10 mouse cellular contexts compared by ENCODE assay signal in the genomic region with DNA sequence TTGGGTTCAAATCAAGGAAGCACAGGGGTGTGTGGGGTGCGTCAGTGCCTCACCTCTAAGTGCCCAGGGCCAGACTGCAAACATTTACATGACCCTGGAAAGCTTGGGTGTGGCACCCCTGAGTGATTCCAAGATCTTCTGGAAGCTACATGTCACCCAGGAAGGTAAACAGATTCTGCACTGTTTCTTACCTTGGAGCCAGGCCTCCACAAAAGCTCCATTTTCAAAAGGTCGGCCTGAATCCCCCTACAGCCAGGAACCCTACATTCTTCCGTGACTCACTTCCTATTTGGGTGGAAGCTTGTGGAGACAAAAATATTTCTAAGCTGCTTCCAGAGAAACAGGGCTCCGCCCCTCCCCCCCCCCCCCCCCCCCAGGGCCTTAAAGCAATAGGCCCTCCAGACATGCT. TPM values are rescaled to one million over a fixed set of nuclear protein-coding genes. Genes with fewer than 3 reads are reported as not detected.
DNase-seq lines count a peak whose midpoint lies in the region; ATAC-seq and TF ChIP-seq lines count a peak whose summit lies in the region.
"Had no signal": no experiment of that assay in that cellular context is flagged by ENCODE, and none has a peak within 500 bp of the region (broad histone marks: within the 10 kb centered on the region; RNA-seq: fewer than 3 reads in every experiment).

No protein-coding gene starts in this region.

- WGBS in forebrain, postnatal 0 days: 70% methylated on average over 4 of the region's 4 CpGs
- WGBS in forebrain, embryonic 15.5 days: 72% methylated on average over 4 of the region's 4 CpGs
- WGBS in heart, embryonic 10.5 days: 26% methylated on average over 4 of the region's 4 CpGs
- WGBS in midbrain, embryonic 16.5 days: 65% methylated on average over 4 of the region's 4 CpGs

- H3K36me3 ChIP-seq in forebrain, postnatal 0 days (ENCODE audit: insufficient read depth): peaks cover 15% of the 10 kb centered on the region
- peaks cover 10% of the 10 kb centered on the region for H3K36me3 ChIP-seq in forebrain, embryonic 15.5 days
- peaks cover 22% of the 10 kb centered on the region for H3K36me3 ChIP-seq in heart, embryonic 10.5 days
- peaks cover 7% of the 10 kb centered on the region for H3K36me3 ChIP-seq in midbrain, embryonic 16.5 days (ENCODE audit: control insufficient read depth, insufficient read depth, low read length)

- TF ChIP-seq CTCF in forebrain, postnatal 0 days (IDR thresholded peaks at IDR 0.05; ENCODE audit: low read depth): no peak

- H3K4me2 ChIP-seq in forebrain, postnatal 0 days (ENCODE audit: low read depth): no peak overlapping the region
- H3K4me2 ChIP-seq in forebrain, embryonic 15.5 days (replicated peaks): no peak overlapping the region
- H3K4me2 ChIP-seq in midbrain, embryonic 16.5 days (ENCODE audit: low read length): no peak overlapping the region
- H3K4me2 ChIP-seq: liver, embryonic 13.5 days had no signal

- H3K4me3 ChIP-seq in forebrain, postnatal 0 days (ENCODE audit: low read depth, low read length): no peak overlapping the region
- H3K4me3 ChIP-seq in forebrain, embryonic 15.5 days: no peak overlapping the region
- no peak overlapping the region for H3K4me3 ChIP-seq in heart, embryonic 10.5 days
- no peak overlapping the region for H3K4me3 ChIP-seq in midbrain, embryonic 16.5 days (ENCODE audit: low read depth, low read length)
- H3K4me3 ChIP-seq: liver, embryonic 13.5 days had no signal

- no peaks in the 10 kb centered on the region for H3K27me3 ChIP-seq in forebrain, postnatal 0 days (ENCODE audit: insufficient read depth, low read length)
- H3K27me3 ChIP-seq in forebrain, embryonic 15.5 days: no peaks in the 10 kb centered on the region
- no peaks in the 10 kb centered on the region for H3K27me3 ChIP-seq in heart, embryonic 10.5 days (ENCODE audit: insufficient read depth, poor library complexity, severe bottlenecking)
- no peaks in the 10 kb centered on the region for H3K27me3 ChIP-seq in midbrain, embryonic 16.5 days (ENCODE audit: control insufficient read depth, insufficient read depth, low read depth, low read length)
- H3K27me3 ChIP-seq: liver, embryonic 13.5 days had no signal

- DNase-seq in forebrain, postnatal 0 days: no peak
- peak; percentile 45 for DNase-seq in Muller cell, postnatal 12 days (ENCODE audit: inconsistent ontology term)
- peak; percentile 53 for DNase-seq in heart, embryonic 10.5 days (ENCODE audit: low spot score)
- peak; percentile 48 to 67 for DNase-seq in lung, adult 18-20 months
- DNase-seq in T-cell, adult 2 months (ENCODE audit: low spot score): no peak
- no peak for DNase-seq in right cerebral cortex, postnatal 4 days
- DNase-seq: liver, embryonic 13.5 days; thymus, adult 2 months had no signal

- ATAC-seq in forebrain, postnatal 0 days: no peak
- ATAC-seq in forebrain, embryonic 15.5 days (replicated peaks): no peak
- no peak for ATAC-seq in midbrain, embryonic 16.5 days

- no peaks in the 10 kb centered on the region for H3K9me3 ChIP-seq in forebrain, postnatal 0 days (ENCODE audit: low read length)
- no peaks in the 10 kb centered on the region for H3K9me3 ChIP-seq in forebrain, embryonic 15.5 days
- H3K9me3 ChIP-seq in heart, embryonic 10.5 days: no peaks in the 10 kb centered on the region
- 0 out of 2 replicates have a peak, but pooled peaks cover 3% of the 10 kb centered on the region for H3K9me3 ChIP-seq in midbrain, embryonic 16.5 days (replicated peaks; ENCODE audit: control insufficient read depth, low read length, poor library complexity, severe bottlenecking)
- H3K9me3 ChIP-seq: liver, embryonic 13.5 days had no signal

- 0 out of 2 replicates have a peak overlapping the region, but pooled peaks have one; percentile 21 for H3K27ac ChIP-seq in forebrain, postnatal 0 days (ENCODE audit: low read depth, low read length)
- H3K27ac ChIP-seq in forebrain, embryonic 15.5 days (replicated peaks): no peak overlapping the region
- no peak overlapping the region for H3K27ac ChIP-seq in heart, embryonic 10.5 days
- no peak overlapping the region for H3K27ac ChIP-seq in midbrain, embryonic 16.5 days (ENCODE audit: low read length)
- H3K27ac ChIP-seq: liver, embryonic 13.5 days had no signal

- no peaks in the 10 kb centered on the region for H3K4me1 ChIP-seq in forebrain, postnatal 0 days (ENCODE audit: insufficient read depth)
- no peaks in the 10 kb centered on the region for H3K4me1 ChIP-seq in forebrain, embryonic 15.5 days
- peaks cover 13% of the 10 kb centered on the region; the same call in 1 of the 2 replicates for H3K4me1 ChIP-seq in heart, embryonic 10.5 days
- peaks cover 4% of the 10 kb centered on the region; the same call in 1 of the 2 replicates for H3K4me1 ChIP-seq in midbrain, embryonic 16.5 days (ENCODE audit: control insufficient read depth, insufficient read depth, low read length)

- H3K9ac ChIP-seq in forebrain, postnatal 0 days: no peak overlapping the region
- H3K9ac ChIP-seq in forebrain, embryonic 15.5 days (replicated peaks): no peak overlapping the region
- no peak overlapping the region for H3K9ac ChIP-seq in midbrain, embryonic 16.5 days (ENCODE audit: low read depth, low read length)
- H3K9ac ChIP-seq: liver, embryonic 13.5 days had no signal

RNA-seq across cellular contexts. Expression of a gene that starts 34.3 kb away (rescaled TPM):
- 63.7 and 80.2 TPM in 2 replicates for total RNA-seq in forebrain, postnatal 0 days (2014; rRNA removed)
- polyA plus RNA-seq in forebrain, postnatal 0 days (2015; fragmentation: Nextera tagmentation; extraction: Ambion mirVana): 8.2 and 15.9 TPM in 2 replicates
- polyA plus RNA-seq in forebrain, embryonic 15.5 days (2015; fragmentation: Nextera tagmentation; extraction: Ambion mirVana): 31.6 and 33.6 TPM in 2 replicates
- 17.3 and 21.3 TPM in 2 replicates for polyA plus RNA-seq in heart, embryonic 10.5 days (2016; fragmentation: Nextera tagmentation; extraction: Ambion mirVana)
- 26.0 and 27.8 TPM in 2 replicates for polyA plus RNA-seq in midbrain, embryonic 16.5 days (2015; fragmentation: Nextera tagmentation; extraction: Ambion mirVana)

Comparison
In these comparisons a context has a peak if more than half of its experiments do, and no peak if none do; other contexts are left out.
1. DNase-seq: peak in Muller cell, postnatal 12 days (single experiment), heart, embryonic 10.5 days (single experiment) and lung, adult 18-20 months (2 of 2); none in forebrain, postnatal 0 days (single experiment), T-cell, adult 2 months (single experiment) and right cerebral cortex, postnatal 4 days (single experiment).